Mouse (Mus musculus) cortical plate, adult 2 months (tissue): ENCODE measurements around the gene Fam136a.

ENCODE experiments used
- CTCF ChIP-seq: fragments of 200-500 bp; IDR thresholded peaks from 2 replicates; pipeline ENCODE4 v1.5.1; 2011; ENCODE audit warnings: mild to moderate bottlenecking, control low read depth, low read length; ENCODE audit not compliant: insufficient read depth; ENCODE audit errors: extremely low read depth
- POLR2A ChIP-seq: fragments of 200-500 bp; IDR thresholded peaks from 2 replicates; pipeline ENCODE4 v1.6.1; 2011; ENCODE audit warnings: mild to moderate bottlenecking, low read length, control low read depth; ENCODE audit not compliant: insufficient read depth; ENCODE audit errors: extremely low read depth

DNA sequence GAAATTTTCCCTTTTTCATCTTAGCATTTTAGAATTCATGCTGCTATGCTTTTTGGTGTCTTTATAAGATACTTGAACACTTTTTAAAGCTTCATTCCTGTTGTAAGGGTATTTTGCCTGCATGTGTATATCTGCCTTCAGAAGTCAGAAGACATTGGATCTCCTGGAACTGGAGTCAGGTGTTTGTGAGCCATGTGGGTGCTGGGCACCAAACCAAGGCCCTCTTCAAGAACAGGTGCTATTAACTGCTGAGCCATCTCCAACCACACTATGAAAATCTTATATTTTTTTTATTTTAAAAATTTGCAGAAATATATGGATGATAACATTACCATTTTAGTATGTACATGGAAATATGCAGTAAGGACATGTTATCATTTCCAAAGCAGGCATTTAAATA is 40.9 kb downstream of the Fam136a start:
- TF ChIP-seq CTCF = no peak
- TF ChIP-seq POLR2A = no peak
